Comparison of ENCODE assay signal across 8 mouse cellular contexts in genomic region chr11:107337391-107338148, GRCm38 (mm10).
A peak's percentile ranks its signal among the peaks of the same experiment; 100 is the strongest.
DNase-seq lines count a peak whose midpoint lies in the region; ATAC-seq and TF ChIP-seq lines count a peak whose summit lies in the region.
"Had no signal": no experiment of that assay in that cellular context is flagged by ENCODE, and none has a peak within 500 bp of the region (broad histone marks: within the 10 kb centered on the region; RNA-seq: fewer than 3 reads in every experiment).

No protein-coding gene starts in this region.

- no peaks in the 10 kb centered on the region for H3K36me3 ChIP-seq in kidney, postnatal 0 days (ENCODE audit: insufficient read depth, low read length)
- H3K36me3 ChIP-seq in heart, embryonic 10.5 days = peaks cover 2% of the 10 kb centered on the region; the same call in 1 of the 2 replicates
- peaks cover 33% of the 10 kb centered on the region for H3K36me3 ChIP-seq in limb, embryonic 10.5 days
- no peaks in the 10 kb centered on the region for H3K36me3 ChIP-seq in stomach, embryonic 14.5 days (ENCODE audit: control insufficient read depth, insufficient read depth, low read length)
- no peaks in the 10 kb centered on the region for H3K36me3 ChIP-seq in forebrain, embryonic 16.5 days (ENCODE audit: control insufficient read depth, insufficient read depth)

- no peaks in the 10 kb centered on the region for H3K9me3 ChIP-seq in kidney, postnatal 0 days (replicated peaks; ENCODE audit: low read length)
- H3K9me3 ChIP-seq in heart, embryonic 10.5 days = no peaks in the 10 kb centered on the region
- no peaks in the 10 kb centered on the region for H3K9me3 ChIP-seq in limb, embryonic 10.5 days (replicated peaks)
- H3K9me3 ChIP-seq in stomach, embryonic 14.5 days (ENCODE audit: control insufficient read depth, low read depth, low read length) = no peaks in the 10 kb centered on the region
- H3K9me3 ChIP-seq in forebrain, embryonic 16.5 days (ENCODE audit: control insufficient read depth, low read length) = no peaks in the 10 kb centered on the region

- H3K4me1 ChIP-seq in kidney, postnatal 0 days (replicated peaks; ENCODE audit: insufficient read depth, low read length) = peaks cover 41% of the 10 kb centered on the region
- H3K4me1 ChIP-seq in heart, embryonic 10.5 days = peaks cover 51% of the 10 kb centered on the region
- H3K4me1 ChIP-seq in limb, embryonic 10.5 days = peaks cover 36% of the 10 kb centered on the region
- peaks cover 18% of the 10 kb centered on the region for H3K4me1 ChIP-seq in stomach, embryonic 14.5 days (ENCODE audit: control insufficient read depth, insufficient read depth, low read length)
- peaks cover 7% of the 10 kb centered on the region for H3K4me1 ChIP-seq in forebrain, embryonic 16.5 days (replicated peaks; ENCODE audit: control insufficient read depth, insufficient read depth, low read length)

- no peak overlapping the region for H3K9ac ChIP-seq in kidney, postnatal 0 days (ENCODE audit: low read depth, low read length)
- H3K9ac ChIP-seq in stomach, embryonic 14.5 days (replicated peaks; ENCODE audit: low read depth, low read length) = no peak overlapping the region
- H3K9ac ChIP-seq in forebrain, embryonic 16.5 days (replicated peaks; ENCODE audit: low read depth, low read length) = no peak overlapping the region

- ATAC-seq in kidney, postnatal 0 days (replicated peaks; ENCODE audit: low FRiP score, low read depth) = no peak
- ATAC-seq in stomach, embryonic 14.5 days (ENCODE audit: insufficient number of reproducible peaks, insufficient read depth, low FRiP score, low read depth) = no peak
- ATAC-seq in forebrain, embryonic 16.5 days = no peak

- no peak overlapping the region for H3K27ac ChIP-seq in kidney, postnatal 0 days
- peak overlapping the region; percentile 72 for H3K27ac ChIP-seq in heart, embryonic 10.5 days
- H3K27ac ChIP-seq in limb, embryonic 10.5 days = 0 out of 2 replicates have a peak overlapping the region, but pooled peaks have one; percentile 25
- no peak overlapping the region for H3K27ac ChIP-seq in stomach, embryonic 14.5 days (ENCODE audit: low read length)
- no peak overlapping the region for H3K27ac ChIP-seq in forebrain, embryonic 16.5 days (ENCODE audit: low read length)

- peak; percentile 65 for DNase-seq in kidney, postnatal 0 days (ENCODE audit: low spot score)
- DNase-seq in kidney, postnatal 36 days = no peak
- DNase-seq in heart, embryonic 10.5 days (ENCODE audit: low spot score) = no peak
- DNase-seq in limb, embryonic 10.5 days (ENCODE audit: low spot score) = no peak
- no peak for DNase-seq in left cerebral cortex, adult 11 months (ENCODE audit: low spot score)

- H3K4me2 ChIP-seq in kidney, postnatal 0 days (ENCODE audit: low read length) = 0 out of 2 replicates have a peak overlapping the region, but pooled peaks have one; percentile 8
- peak overlapping the region; percentile 25 for H3K4me2 ChIP-seq in stomach, embryonic 14.5 days (replicated peaks; ENCODE audit: low read depth, low read length)
- no peak overlapping the region for H3K4me2 ChIP-seq in forebrain, embryonic 16.5 days (ENCODE audit: low read length)

- no peaks in the 10 kb centered on the region for H3K27me3 ChIP-seq in kidney, postnatal 0 days (ENCODE audit: insufficient read depth, low read length)
- H3K27me3 ChIP-seq in heart, embryonic 10.5 days (ENCODE audit: insufficient read depth, poor library complexity, severe bottlenecking) = no peaks in the 10 kb centered on the region
- no peaks in the 10 kb centered on the region for H3K27me3 ChIP-seq in limb, embryonic 10.5 days (ENCODE audit: low read depth, poor library complexity, severe bottlenecking)
- H3K27me3 ChIP-seq in stomach, embryonic 14.5 days (ENCODE audit: control insufficient read depth, insufficient read depth, low read length) = no peaks in the 10 kb centered on the region
- H3K27me3 ChIP-seq in forebrain, embryonic 16.5 days (replicated peaks; ENCODE audit: control insufficient read depth, insufficient read depth, low read length) = no peaks in the 10 kb centered on the region
- H3K27me3 ChIP-seq: Patski had no signal

- H3K4me3 ChIP-seq in kidney, postnatal 0 days (replicated peaks; ENCODE audit: low read depth, low read length) = no peak overlapping the region
- no peak overlapping the region for H3K4me3 ChIP-seq in heart, embryonic 10.5 days
- no peak overlapping the region for H3K4me3 ChIP-seq in limb, embryonic 10.5 days
- no peak overlapping the region for H3K4me3 ChIP-seq in stomach, embryonic 14.5 days (ENCODE audit: low read depth, low read length)
- no peak overlapping the region for H3K4me3 ChIP-seq in forebrain, embryonic 16.5 days (replicated peaks; ENCODE audit: low read length)

- no peak for TF ChIP-seq CTCF in kidney, postnatal 0 days (IDR thresholded peaks at IDR 0.05; ENCODE audit: low read depth)

- 26% methylated on average over 18 of the region's 18 CpGs for WGBS in kidney, postnatal 0 days
- 60% methylated on average over 18 of the region's 18 CpGs for WGBS in heart, embryonic 10.5 days
- 42% methylated on average over 18 of the region's 18 CpGs for WGBS in limb, embryonic 10.5 days
- WGBS in stomach, embryonic 14.5 days = 29% methylated on average over 18 of the region's 18 CpGs
- 57% methylated on average over 18 of the region's 18 CpGs for WGBS in forebrain, embryonic 16.5 days

Comparison
In these comparisons a context has a peak if more than half of its experiments do, and no peak if none do; other contexts are left out.
1. H3K27ac ChIP-seq: peak in heart, embryonic 10.5 days (single experiment) and limb, embryonic 10.5 days (single experiment); none in kidney, postnatal 0 days (single experiment), stomach, embryonic 14.5 days (single experiment) and forebrain, embryonic 16.5 days (single experiment).